Mouse (Mus musculus): ENCODE measurements at regions not wholly inside any gene's neighbourhood (a gene's known extent, or its start where the extent isn't known, plus 50 kb on each side); places are given as distances from the start of the nearest gene placed in this dataset.

GRCm38 (mm10) chr12:9918026-9918425 is 348.1 kb downstream of the Osr1 start:
- H3K27ac ChIP-seq (ENCODE audit: insufficient read depth, low read length) = no peak overlapping the region
- no peaks in the 10 kb centered on the region; the same call in 1 of the 2 replicates for H3K4me1 ChIP-seq (ENCODE audit: control insufficient read depth, insufficient read depth, low read length)
- TF ChIP-seq POLR2A (IDR thresholded peaks at IDR 0.05; ENCODE audit: low read depth, low read length) (no peak), CTCF (IDR thresholded peaks at IDR 0.05; ENCODE audit: borderline replicate concordance, insufficient read depth, low read length) (no peak)
- H3K4me3 ChIP-seq (ENCODE audit: insufficient read depth, low read length) = no peak overlapping the region

GRCm38 (mm10) chr12:9919007-9919406 is 349.1 kb downstream of the Osr1 start:
- no peak for TF ChIP-seq POLR2A (IDR thresholded peaks at IDR 0.05; ENCODE audit: low read depth, low read length)
- TF ChIP-seq CTCF (IDR thresholded peaks at IDR 0.05; ENCODE audit: borderline replicate concordance, insufficient read depth, low read length) = no peak
- Histone ChIP-seq H3K4me1 (ENCODE audit: control insufficient read depth, insufficient read depth, low read length) (no peaks in the 10 kb centered on the region; the same call in 1 of the 2 replicates), H3K27ac (ENCODE audit: insufficient read depth, low read length) (no peak overlapping the region), H3K4me3 (ENCODE audit: insufficient read depth, low read length) (no peak overlapping the region)

- H3K27ac ChIP-seq (ENCODE audit: insufficient read depth, low read length) = no peak overlapping the region
- TF ChIP-seq CTCF (IDR thresholded peaks at IDR 0.05; ENCODE audit: borderline replicate concordance, insufficient read depth, low read length) (no peak), POLR2A (IDR thresholded peaks at IDR 0.05; ENCODE audit: low read depth, low read length) (no peak)
Observed at GRCm38 (mm10) chr12:9919433-9919832, 349.5 kb downstream of the Osr1 start.

GRCm38 (mm10) chr12:9920401-9920800 is 350.5 kb downstream of the Osr1 start:
- TF ChIP-seq CTCF (IDR thresholded peaks at IDR 0.05; ENCODE audit: borderline replicate concordance, insufficient read depth, low read length) (no peak), POLR2A (IDR thresholded peaks at IDR 0.05; ENCODE audit: low read depth, low read length) (no peak)
- H3K4me3 ChIP-seq (ENCODE audit: insufficient read depth, low read length) = no peak overlapping the region
- no peaks in the 10 kb centered on the region; the same call in 1 of the 2 replicates for H3K4me1 ChIP-seq (ENCODE audit: control insufficient read depth, insufficient read depth, low read length)
- no peak overlapping the region for H3K27ac ChIP-seq (ENCODE audit: insufficient read depth, low read length)

More at GRCm38 (mm10) chr12:9919433-9919832, 349.5 kb downstream of the Osr1 start:
- Histone ChIP-seq H3K4me3 (ENCODE audit: insufficient read depth, low read length) (no peak overlapping the region), H3K4me1 (ENCODE audit: control insufficient read depth, insufficient read depth, low read length) (no peaks in the 10 kb centered on the region; the same call in 1 of the 2 replicates)

GRCm38 (mm10) chr12:9921591-9922198 is 351.8 kb downstream of the Osr1 start:
- no peak overlapping the region for H3K4me3 ChIP-seq (ENCODE audit: insufficient read depth, low read length)
- TF ChIP-seq POLR2A (IDR thresholded peaks at IDR 0.05; ENCODE audit: low read depth, low read length) (no peak), CTCF (IDR thresholded peaks at IDR 0.05; ENCODE audit: borderline replicate concordance, insufficient read depth, low read length) (no peak)

GRCm38 (mm10) chr12:9924561-9924960 is 354.6 kb downstream of the Osr1 start:
- Histone ChIP-seq H3K27ac (ENCODE audit: insufficient read depth, low read length) (no peak overlapping the region), H3K4me3 (ENCODE audit: insufficient read depth, low read length) (no peak overlapping the region), H3K4me1 (ENCODE audit: control insufficient read depth, insufficient read depth, low read length) (no peaks in the 10 kb centered on the region; the same call in 1 of the 2 replicates)
- TF ChIP-seq POLR2A (IDR thresholded peaks at IDR 0.05; ENCODE audit: low read depth, low read length) (no peak), CTCF (IDR thresholded peaks at IDR 0.05; ENCODE audit: borderline replicate concordance, insufficient read depth, low read length) (no peak)

More at GRCm38 (mm10) chr12:9921591-9922198, 351.8 kb downstream of the Osr1 start:
- H3K27ac ChIP-seq (ENCODE audit: insufficient read depth, low read length) = no peak overlapping the region
- H3K4me1 ChIP-seq (ENCODE audit: control insufficient read depth, insufficient read depth, low read length) = no peaks in the 10 kb centered on the region; the same call in 1 of the 2 replicates

- no peaks in the 10 kb centered on the region for H3K4me1 ChIP-seq (ENCODE audit: control insufficient read depth, insufficient read depth, low read length)
- TF ChIP-seq CTCF (IDR thresholded peaks at IDR 0.05; ENCODE audit: borderline replicate concordance, insufficient read depth, low read length) (no peak), POLR2A (IDR thresholded peaks at IDR 0.05; ENCODE audit: low read depth, low read length) (no peak)
Observed at GRCm38 (mm10) chr12:9934158-9934557, 364.2 kb downstream of the Osr1 start.

GRCm38 (mm10) chr12:9941357-9941756 is 371.4 kb downstream of the Osr1 start:
- Histone ChIP-seq H3K27ac (ENCODE audit: insufficient read depth, low read length) (no peak overlapping the region), H3K4me3 (ENCODE audit: insufficient read depth, low read length) (no peak overlapping the region), H3K4me1 (ENCODE audit: control insufficient read depth, insufficient read depth, low read length) (no peaks in the 10 kb centered on the region)
- TF ChIP-seq POLR2A (IDR thresholded peaks at IDR 0.05; ENCODE audit: low read depth, low read length) (no peak), CTCF (IDR thresholded peaks at IDR 0.05; ENCODE audit: borderline replicate concordance, insufficient read depth, low read length) (no peak)

More at GRCm38 (mm10) chr12:9934158-9934557, 364.2 kb downstream of the Osr1 start:
- H3K27ac ChIP-seq (ENCODE audit: insufficient read depth, low read length) = no peak overlapping the region
- no peak overlapping the region for H3K4me3 ChIP-seq (ENCODE audit: insufficient read depth, low read length)

- Histone ChIP-seq H3K4me1 (ENCODE audit: control insufficient read depth, insufficient read depth, low read length) (no peaks in the 10 kb centered on the region), H3K4me3 (ENCODE audit: insufficient read depth, low read length) (no peak overlapping the region), H3K27ac (ENCODE audit: insufficient read depth, low read length) (no peak overlapping the region)
- TF ChIP-seq CTCF (IDR thresholded peaks at IDR 0.05; ENCODE audit: borderline replicate concordance, insufficient read depth, low read length) = no peak
- TF ChIP-seq POLR2A (IDR thresholded peaks at IDR 0.05; ENCODE audit: low read depth, low read length) = no peak
Observed at GRCm38 (mm10) chr12:9941823-9942222, 371.9 kb downstream of the Osr1 start.

- H3K27ac ChIP-seq (ENCODE audit: insufficient read depth, low read length) = no peak overlapping the region
- H3K4me1 ChIP-seq (ENCODE audit: control insufficient read depth, insufficient read depth, low read length) = no peaks in the 10 kb centered on the region
- no peak for TF ChIP-seq CTCF (IDR thresholded peaks at IDR 0.05; ENCODE audit: borderline replicate concordance, insufficient read depth, low read length)
- TF ChIP-seq POLR2A (IDR thresholded peaks at IDR 0.05; ENCODE audit: low read depth, low read length) = no peak
- H3K4me3 ChIP-seq (ENCODE audit: insufficient read depth, low read length) = no peak overlapping the region
Observed at GRCm38 (mm10) chr12:9948784-9949183, 378.9 kb downstream of the Osr1 start.

All from embryonic fibroblast, embryonic 13.5 days (primary cell).